25 mouse cellular contexts compared by ENCODE assay signal in the genomic region with DNA sequence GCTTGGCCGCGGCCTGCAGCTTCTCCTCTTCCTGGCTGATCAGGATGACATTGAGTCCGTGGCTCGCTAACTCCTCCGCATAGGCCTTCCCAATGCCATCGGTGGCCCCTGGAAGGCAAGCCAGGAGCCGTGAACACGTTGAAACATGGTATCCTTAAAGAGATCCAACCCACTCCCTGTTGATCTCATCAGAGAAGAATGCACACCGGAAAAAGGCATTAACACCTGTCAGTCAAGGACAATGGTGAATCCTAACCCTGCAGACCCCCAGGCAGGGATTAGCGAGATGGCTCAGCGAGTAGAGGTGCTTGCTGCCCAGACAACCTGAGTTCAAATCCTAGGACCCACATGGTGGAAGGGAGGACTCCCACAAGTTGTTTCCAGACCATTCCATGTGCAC. TPM values are rescaled to one million over a fixed set of nuclear protein-coding genes. Genes with fewer than 3 reads are reported as not detected.
"Had no signal": no experiment of that assay in that cellular context is flagged by ENCODE, and none has a peak within 500 bp of the region (broad histone marks: within the 10 kb centered on the region; RNA-seq: fewer than 3 reads in every experiment).

No protein-coding gene starts in this region.

- H3K27ac ChIP-seq: kidney, embryonic 15.5 days; liver, embryonic 13.5 days; neural tube, embryonic 12.5 days; neural tube, embryonic 15.5 days; stomach, embryonic 15.5 days had no signal

- H3K27me3 ChIP-seq: kidney, embryonic 15.5 days; liver, embryonic 13.5 days; neural tube, embryonic 12.5 days; neural tube, embryonic 15.5 days; stomach, embryonic 15.5 days had no signal

- H3K9me3 ChIP-seq: kidney, embryonic 15.5 days; liver, embryonic 13.5 days; neural tube, embryonic 12.5 days; neural tube, embryonic 15.5 days; stomach, embryonic 15.5 days had no signal

- H3K4me2 ChIP-seq: kidney, embryonic 15.5 days; liver, embryonic 13.5 days; midbrain, embryonic 11.5 days; neural tube, embryonic 12.5 days; neural tube, embryonic 15.5 days; stomach, embryonic 15.5 days had no signal

- H3K4me3 ChIP-seq: kidney, embryonic 15.5 days; liver, embryonic 13.5 days; neural tube, embryonic 12.5 days; neural tube, embryonic 15.5 days; stomach, embryonic 15.5 days had no signal

- H3K4me1 ChIP-seq: kidney, embryonic 15.5 days; neural tube, embryonic 12.5 days; stomach, embryonic 15.5 days had no signal

- H3K9ac ChIP-seq: kidney, embryonic 15.5 days; liver, embryonic 13.5 days; neural tube, embryonic 12.5 days; neural tube, embryonic 15.5 days; stomach, embryonic 15.5 days had no signal

- DNase-seq: kidney, adult 11 months; kidney, adult 8-10 months; kidney, postnatal 10 days; kidney, postnatal 36 days; liver, embryonic 13.5 days; lung, adult 2 months; lung, postnatal 14 days; lung, postnatal 4 days; midbrain, embryonic 14.5 days; retina, postnatal 1 day; right cerebral cortex, postnatal 25 days; spleen, adult 18-20 months; thymus, postnatal 25 days had no signal

RNA-seq across cellular contexts. Expression of a gene that starts 8.7 kb away (rescaled TPM):
- total RNA-seq: liver, adult 2 months had no signal
- polyA plus RNA-seq: liver, adult 2 months had no signal

RNA-seq across cellular contexts. Expression of a gene that starts 46.2 kb away (rescaled TPM):
- total RNA-seq: liver, adult 2 months; megakaryocyte progenitor cell, adult 5-6 weeks; megakaryocyte-erythroid progenitor cell, adult 5-6 weeks had no signal
- polyA plus RNA-seq: kidney, embryonic 15.5 days; liver, adult 2 months; liver, embryonic 13.5 days; liver, embryonic 16.5 days; lung, adult 2 months; lung, embryonic 16.5 days; stomach, embryonic 15.5 days; thymus, postnatal 0 days; urinary bladder, adult 2 months had no signal
